Mouse (Mus musculus): Measurements from ENCODE around the gene Zdhhc14. TPM values are rescaled to one million over a fixed set of nuclear protein-coding genes. Genes with fewer than 3 reads are reported as not detected.

Gene Zdhhc14
- polyA plus RNA-seq, 1 experiment: 0.01 TPM

- H3K79me2 ChIP-seq (ENCODE audit: control insufficient read depth, insufficient read depth): no peaks in the 10 kb centered on the region
- no peaks in the 10 kb centered on the region for H3K36me3 ChIP-seq (ENCODE audit: control insufficient read depth, insufficient read depth)
- no peak overlapping the region for H3K4me3 ChIP-seq (ENCODE audit: insufficient read depth, poor library complexity, severe bottlenecking)
- H3K79me3 ChIP-seq (ENCODE audit: low read depth): no peaks in the 10 kb centered on the region
- H3K27me3 ChIP-seq (ENCODE audit: control insufficient read depth, insufficient read depth, insufficient read length): peaks cover 13% of the 10 kb centered on the region
- no peak for TF ChIP-seq CTCF (IDR thresholded peaks at IDR 0.05; ENCODE audit: control insufficient read depth, insufficient read depth, insufficient read length)
- no peak overlapping the region for H3ac ChIP-seq (ENCODE audit: control insufficient read depth, insufficient read length, low read depth)
Observed at GRCm38 (mm10) chr17:5567943-5568342, 75.6 kb downstream of the Zdhhc14 start.

- Histone ChIP-seq H3K79me3 (ENCODE audit: low read depth) (no peaks in the 10 kb centered on the region), H3K4me3 (ENCODE audit: insufficient read depth, poor library complexity, severe bottlenecking) (no peak overlapping the region), H3ac (ENCODE audit: control insufficient read depth, insufficient read length, low read depth) (no peak overlapping the region), H3K27me3 (ENCODE audit: control insufficient read depth, insufficient read depth, insufficient read length) (peaks cover 4% of the 10 kb centered on the region), H3K36me3 (ENCODE audit: control insufficient read depth, insufficient read depth) (no peaks in the 10 kb centered on the region), H3K79me2 (ENCODE audit: control insufficient read depth, insufficient read depth) (no peaks in the 10 kb centered on the region)
- TF ChIP-seq MYOG (IDR thresholded peaks at IDR 0.05; ENCODE audit: control insufficient read depth, extremely low read depth, insufficient read length): no peak
- TF ChIP-seq CTCF (IDR thresholded peaks at IDR 0.05; ENCODE audit: control insufficient read depth, insufficient read depth, insufficient read length): no peak
- TF ChIP-seq FOSL1 (IDR thresholded peaks at IDR 0.05; ENCODE audit: insufficient read depth, low read length, poor library complexity, severe bottlenecking): no peak
- TF ChIP-seq MYOD1 (IDR thresholded peaks at IDR 0.05; ENCODE audit: control insufficient read depth, insufficient read length, low read depth): no peak
- no peak for TF ChIP-seq MAX (IDR thresholded peaks at IDR 0.05)
- TF ChIP-seq CEBPB (IDR thresholded peaks at IDR 0.05; ENCODE audit: low read depth): no peak
- TF ChIP-seq USF1 (IDR thresholded peaks at IDR 0.05; ENCODE audit: low read depth): no peak
Observed at GRCm38 (mm10) chr17:5569131-5570030, 77.0 kb downstream of the Zdhhc14 start.

GRCm38 (mm10) chr17:5572096-5572730 is 79.9 kb downstream of the Zdhhc14 start:
- Histone ChIP-seq H3ac (ENCODE audit: control insufficient read depth, insufficient read length, low read depth) (no peak overlapping the region), H3K79me2 (ENCODE audit: control insufficient read depth, insufficient read depth) (no peaks in the 10 kb centered on the region)
- TF ChIP-seq USF1 (IDR thresholded peaks at IDR 0.05; ENCODE audit: low read depth): no peak
- no peak for TF ChIP-seq MAX (IDR thresholded peaks at IDR 0.05)
- no peak for TF ChIP-seq FOSL1 (IDR thresholded peaks at IDR 0.05; ENCODE audit: insufficient read depth, low read length, poor library complexity, severe bottlenecking)
- no peak for TF ChIP-seq CTCF (IDR thresholded peaks at IDR 0.05; ENCODE audit: control insufficient read depth, insufficient read depth, insufficient read length)
- TF ChIP-seq MYOD1 (IDR thresholded peaks at IDR 0.05; ENCODE audit: control insufficient read depth, insufficient read length, low read depth): no peak
- TF ChIP-seq MYOG (IDR thresholded peaks at IDR 0.05; ENCODE audit: control insufficient read depth, extremely low read depth, insufficient read length): no peak
- no peak for TF ChIP-seq CEBPB (IDR thresholded peaks at IDR 0.05; ENCODE audit: low read depth)

GRCm38 (mm10) chr17:5572745-5573420 is 80.5 kb downstream of the Zdhhc14 start:
- no peaks in the 10 kb centered on the region for H3K79me3 ChIP-seq (ENCODE audit: low read depth)
- no peaks in the 10 kb centered on the region for H3K36me3 ChIP-seq (ENCODE audit: control insufficient read depth, insufficient read depth)
- no peak overlapping the region for H3K4me3 ChIP-seq (ENCODE audit: insufficient read depth, poor library complexity, severe bottlenecking)
- H3K79me2 ChIP-seq (ENCODE audit: control insufficient read depth, insufficient read depth): no peaks in the 10 kb centered on the region
- TF ChIP-seq CEBPB (IDR thresholded peaks at IDR 0.05; ENCODE audit: low read depth): no peak
- no peak for TF ChIP-seq FOSL1 (IDR thresholded peaks at IDR 0.05; ENCODE audit: insufficient read depth, low read length, poor library complexity, severe bottlenecking)
- TF ChIP-seq CTCF (IDR thresholded peaks at IDR 0.05; ENCODE audit: control insufficient read depth, insufficient read depth, insufficient read length): no peak
- no peak for TF ChIP-seq MYOG (IDR thresholded peaks at IDR 0.05; ENCODE audit: control insufficient read depth, extremely low read depth, insufficient read length)
- TF ChIP-seq MYOD1 (IDR thresholded peaks at IDR 0.05; ENCODE audit: control insufficient read depth, insufficient read length, low read depth): no peak
- no peak for TF ChIP-seq MAX (IDR thresholded peaks at IDR 0.05)
- no peak for TF ChIP-seq USF1 (IDR thresholded peaks at IDR 0.05; ENCODE audit: low read depth)
- H3K27me3 ChIP-seq (ENCODE audit: control insufficient read depth, insufficient read depth, insufficient read length): peaks cover 5% of the 10 kb centered on the region
- no peak overlapping the region for H3ac ChIP-seq (ENCODE audit: control insufficient read depth, insufficient read length, low read depth)

More at GRCm38 (mm10) chr17:5572096-5572730, 79.9 kb downstream of the Zdhhc14 start:
- Histone ChIP-seq H3K4me3 (ENCODE audit: insufficient read depth, poor library complexity, severe bottlenecking) (no peak overlapping the region), H3K79me3 (ENCODE audit: low read depth) (no peaks in the 10 kb centered on the region), H3K27me3 (ENCODE audit: control insufficient read depth, insufficient read depth, insufficient read length) (peaks cover 5% of the 10 kb centered on the region), H3K36me3 (ENCODE audit: control insufficient read depth, insufficient read depth) (no peaks in the 10 kb centered on the region)

GRCm38 (mm10) chr17:5574672-5575071 is 82.3 kb downstream of the Zdhhc14 start:
- Histone ChIP-seq H3K79me2 (ENCODE audit: control insufficient read depth, insufficient read depth) (no peaks in the 10 kb centered on the region), H3K36me3 (ENCODE audit: control insufficient read depth, insufficient read depth) (no peaks in the 10 kb centered on the region), H3K4me3 (ENCODE audit: insufficient read depth, poor library complexity, severe bottlenecking) (no peak overlapping the region), H3K27me3 (ENCODE audit: control insufficient read depth, insufficient read depth, insufficient read length) (peaks cover 5% of the 10 kb centered on the region), H3K79me3 (ENCODE audit: low read depth) (no peaks in the 10 kb centered on the region), H3ac (ENCODE audit: control insufficient read depth, insufficient read length, low read depth) (no peak overlapping the region)
- TF ChIP-seq FOSL1 (IDR thresholded peaks at IDR 0.05; ENCODE audit: insufficient read depth, low read length, poor library complexity, severe bottlenecking) (no peak), CEBPB (IDR thresholded peaks at IDR 0.05; ENCODE audit: low read depth) (no peak), USF1 (IDR thresholded peaks at IDR 0.05; ENCODE audit: low read depth) (no peak), MYOD1 (IDR thresholded peaks at IDR 0.05; ENCODE audit: control insufficient read depth, insufficient read length, low read depth) (no peak), MAX (IDR thresholded peaks at IDR 0.05) (no peak), MYOG (IDR thresholded peaks at IDR 0.05; ENCODE audit: control insufficient read depth, extremely low read depth, insufficient read length) (no peak), CTCF (IDR thresholded peaks at IDR 0.05; ENCODE audit: control insufficient read depth, insufficient read depth, insufficient read length) (no peak)

Data from C2C12 (cell line).